Mouse (Mus musculus) MEL (cell line): ENCODE measurements at regions not wholly inside any gene's neighbourhood (a gene's known extent, or its start where the extent isn't known, plus 50 kb on each side); places are given as distances from the start of the nearest gene placed in this dataset.

Experiments
- DNase-seq: peaks from one replicate; pipeline ENCODE4 v3.0.0; 2011; ENCODE audit warnings: low read depth, low spot score
- H3K27ac ChIP-seq: 2 replicates; pipeline ENCODE4 v1.5.1; 2012; ENCODE audit warnings: low read depth, mild to moderate bottlenecking, control low read depth, low read length, moderate library complexity; ENCODE audit not compliant: control insufficient read depth
- H3K27me3 ChIP-seq, 2 experiments: fragments of 150-350 bp in 1 of 2; sonication (generic) in 1 of 2; 2 replicates each; pipeline ENCODE4 v1.6.1; 2012; ENCODE audit warnings: low read length in 2 of 2, mild to moderate bottlenecking in 2 of 2, improper control_type of control experiment in 1 of 2, moderate library complexity in 1 of 2; ENCODE audit not compliant: insufficient read depth in 2 of 2, control insufficient read depth in 1 of 2
- H3K36me3 ChIP-seq, 2 experiments: 2 replicates each; pipeline ENCODE4 v1.6.1; 2012 to 2014; ENCODE audit warnings: low read length in 2 of 2, improper control_type of control experiment in 1 of 2, inconsistent platforms in 1 of 2, mild to moderate bottlenecking in 1 of 2; ENCODE audit not compliant: insufficient read depth in 2 of 2, control insufficient read depth in 1 of 2
- H3K4me1 ChIP-seq, 2 experiments: fragments of 150-350 bp in 1 of 2; sonication (generic) in 1 of 2; 2 replicates each; pipeline ENCODE4 v1.6.1; 2012; ENCODE audit warnings: low read length in 2 of 2, improper control_type of control experiment in 1 of 2, mild to moderate bottlenecking in 1 of 2; ENCODE audit not compliant: insufficient read depth in 2 of 2, control insufficient read depth in 1 of 2
- H3K4me3 ChIP-seq, 2 experiments: fragments of 150-350 bp in 1 of 2; sonication (generic) in 1 of 2; 2 replicates each; pipeline ENCODE4 v1.5.1; 2012; ENCODE audit warnings: low read depth in 2 of 2, low read length in 2 of 2, mild to moderate bottlenecking in 2 of 2, moderate library complexity in 2 of 2, control low read depth in 1 of 2, improper control_type of control experiment in 1 of 2; ENCODE audit not compliant: control insufficient read depth in 1 of 2, insufficient read depth in 1 of 2
- H3K79me2 ChIP-seq: 2 replicates; pipeline ENCODE4 v1.6.1; 2012; ENCODE audit warnings: mild to moderate bottlenecking, low read length, moderate library complexity; ENCODE audit not compliant: control insufficient read depth, poor library complexity, insufficient read depth
- H3K9ac ChIP-seq: 2 replicates; pipeline ENCODE4 v1.6.1; 2012; ENCODE audit warnings: low read depth, mild to moderate bottlenecking, control low read depth, low read length, moderate library complexity; ENCODE audit not compliant: control insufficient read depth, poor library complexity, severe bottlenecking
- H3K9me3 ChIP-seq: fragments of 150-350 bp; sonication (generic); replicated peaks from 2 replicates; pipeline ENCODE4 v1.6.1; 2012; ENCODE audit warnings: mild to moderate bottlenecking, low read length, improper control_type of control experiment, moderate library complexity; ENCODE audit not compliant: insufficient read depth
- CHD2 ChIP-seq: IDR thresholded peaks from 2 replicates; pipeline ENCODE4 v1.6.1; 2011; ENCODE audit warnings: low read length, improper control_type of control experiment
- CTCF ChIP-seq, 3 experiments: IDR thresholded peaks in 2 of 3; conservative IDR thresholded peaks in 1 of 3; 2 replicates each; pipeline ENCODE4 v1.5.1; 2011 to 2012; ENCODE audit warnings: low read length in 3 of 3, low read depth in 2 of 3, mild to moderate bottlenecking in 2 of 3, improper control_type of control experiment in 1 of 3, inconsistent platforms in 1 of 3, mixed read lengths in 1 of 3, moderate library complexity in 1 of 3; ENCODE audit not compliant: control insufficient read depth in 1 of 3, insufficient read depth in 1 of 3, poor library complexity in 1 of 3, severe bottlenecking in 1 of 3
- E2F4 ChIP-seq: IDR thresholded peaks from 2 replicates; pipeline ENCODE4 v1.6.1; 2011; ENCODE audit warnings: low read depth, low read length, improper control_type of control experiment, borderline replicate concordance
- ELF1 ChIP-seq: IDR thresholded peaks from 2 replicates; pipeline ENCODE4 v1.6.1; 2014; ENCODE audit warnings: low read depth, mild to moderate bottlenecking, inconsistent platforms, low read length, improper control_type of control experiment, moderate library complexity
- EP300 ChIP-seq, 2 experiments: IDR thresholded peaks; 2 replicates each; pipeline ENCODE4 v1.6.1; 2011; ENCODE audit warnings: improper control_type of control experiment in 2 of 2, low read length in 2 of 2, low read depth in 1 of 2, mild to moderate bottlenecking in 1 of 2
- GATA1 ChIP-seq: IDR thresholded peaks from 2 replicates; pipeline ENCODE4 v1.6.1; 2011; ENCODE audit warnings: low read depth, low read length, improper control_type of control experiment
- HCFC1 ChIP-seq: IDR thresholded peaks from 2 replicates; pipeline ENCODE4 v1.6.1; 2012; ENCODE audit warnings: low read depth, mild to moderate bottlenecking, inconsistent platforms, low read length, improper control_type of control experiment, moderate library complexity
- JUND ChIP-seq: IDR thresholded peaks from 2 replicates; pipeline ENCODE4 v1.6.1; 2011; ENCODE audit warnings: low read depth, mild to moderate bottlenecking, improper control_type of control experiment, low read length
- MAFK ChIP-seq: IDR thresholded peaks from 2 replicates; pipeline ENCODE4 v1.6.1; 2011; ENCODE audit warnings: low read depth, mild to moderate bottlenecking, low read length, improper control_type of control experiment, borderline replicate concordance
- MXI1 ChIP-seq: IDR thresholded peaks from 2 replicates; pipeline ENCODE4 v1.6.1; 2011; ENCODE audit warnings: mild to moderate bottlenecking, low read depth, low read length, improper control_type of control experiment
- NELFE ChIP-seq: IDR thresholded peaks from 2 replicates; pipeline ENCODE4 v1.6.1; 2011; ENCODE audit warnings: low read depth, low read length, improper control_type of control experiment
- POLR2AphosphoS5 ChIP-seq: IDR thresholded peaks from 2 replicates; pipeline ENCODE4 v1.6.1; 2012; ENCODE audit warnings: low read depth, borderline replicate concordance, mild to moderate bottlenecking, inconsistent platforms, low read length, moderate library complexity, mixed read lengths
- RAD21 ChIP-seq: IDR thresholded peaks from 2 replicates; pipeline ENCODE4 v1.6.1; 2011; ENCODE audit warnings: mild to moderate bottlenecking, low read depth, low read length, improper control_type of control experiment
- RCOR1 ChIP-seq: IDR thresholded peaks from 2 replicates; pipeline ENCODE4 v1.6.1; 2012; ENCODE audit warnings: low read depth, mild to moderate bottlenecking, inconsistent platforms, low read length, improper control_type of control experiment
- SIN3A ChIP-seq: IDR thresholded peaks from 2 replicates; pipeline ENCODE4 v1.6.1; 2012; ENCODE audit warnings: low read length, improper control_type of control experiment, inconsistent platforms
- SMC3 ChIP-seq: IDR thresholded peaks from 2 replicates; pipeline ENCODE4 v1.6.1; 2011; ENCODE audit warnings: low read depth, low read length, improper control_type of control experiment
- USF1 ChIP-seq: IDR thresholded peaks from 2 replicates; pipeline ENCODE4 v1.6.1; 2014; ENCODE audit warnings: low read depth, mild to moderate bottlenecking, inconsistent platforms, low read length, improper control_type of control experiment, moderate library complexity
- USF2 ChIP-seq, 2 experiments: IDR thresholded peaks; 2 replicates each; pipeline ENCODE4 v1.6.1; 2011 to 2012; ENCODE audit warnings: improper control_type of control experiment in 2 of 2, low read length in 2 of 2, borderline replicate concordance in 1 of 2, inconsistent platforms in 1 of 2, low read depth in 1 of 2, mild to moderate bottlenecking in 1 of 2; ENCODE audit not compliant: insufficient read depth in 1 of 2
- ZKSCAN1 ChIP-seq: IDR thresholded peaks from 2 replicates; pipeline ENCODE4 v1.6.1; 2012; ENCODE audit warnings: low read depth, mild to moderate bottlenecking, inconsistent platforms, low read length, improper control_type of control experiment, moderate library complexity

DNA sequence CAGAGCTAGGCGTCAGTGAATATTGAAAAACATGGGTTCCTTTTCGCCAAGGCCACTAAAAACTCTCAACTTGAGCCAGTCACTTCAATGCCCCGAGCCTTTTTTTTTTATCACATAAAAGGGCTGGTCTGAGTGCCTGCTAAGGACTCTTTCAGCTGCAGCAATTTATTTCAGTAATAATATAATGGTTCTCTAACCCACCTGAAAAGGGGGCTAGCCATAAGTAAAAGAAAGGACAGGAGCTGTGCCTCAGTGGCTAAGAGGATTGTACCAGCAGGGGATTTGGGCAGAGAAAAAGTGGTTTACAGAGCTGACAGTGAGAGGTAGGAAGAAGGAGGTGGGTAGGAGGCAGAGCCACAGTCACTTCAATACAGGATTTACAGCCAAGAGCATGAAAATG is 409.0 kb downstream of the Rapgef2 start:
- DNase-seq: no peak
- TF ChIP-seq CTCF (IDR thresholded peaks at IDR 0.05 in 2 of 3, conservative IDR thresholded peaks at IDR 0.05 in 1 of 3; ENCODE audit: control insufficient read depth in 1 of 3, insufficient read depth in 1 of 3, low read depth in 2 of 3, low read length in 3 of 3, poor library complexity in 1 of 3, severe bottlenecking in 1 of 3): no peak
- no peak for TF ChIP-seq USF2 (IDR thresholded peaks at IDR 0.05; ENCODE audit: borderline replicate concordance in 1 of 2, insufficient read depth in 1 of 2, low read depth in 1 of 2, low read length in 2 of 2)
- no peak for TF ChIP-seq MAFK
- no peak for TF ChIP-seq USF1
- no peak for TF ChIP-seq GATA1
- TF ChIP-seq CHD2: no peak
- no peak for TF ChIP-seq RAD21
- no peak for TF ChIP-seq E2F4
- TF ChIP-seq JUND: no peak
- TF ChIP-seq NELFE: no peak
- no peak for TF ChIP-seq MXI1
- TF ChIP-seq, all 39 proteins: peak for 0
- Histone ChIP-seq H3K9me3 (no peaks in the 10 kb centered on the region), H3K4me1 (no peaks in the 10 kb centered on the region), H3K27ac (no peak overlapping the region), H3K79me2 (no peaks in the 10 kb centered on the region), H3K36me3 (no peaks in the 10 kb centered on the region), H3K4me3 (no peak overlapping the region), H3K9ac (no peak overlapping the region), H3K27me3 (no peaks in the 10 kb centered on the region; a peak in 1 of 4 replicates)

DNA sequence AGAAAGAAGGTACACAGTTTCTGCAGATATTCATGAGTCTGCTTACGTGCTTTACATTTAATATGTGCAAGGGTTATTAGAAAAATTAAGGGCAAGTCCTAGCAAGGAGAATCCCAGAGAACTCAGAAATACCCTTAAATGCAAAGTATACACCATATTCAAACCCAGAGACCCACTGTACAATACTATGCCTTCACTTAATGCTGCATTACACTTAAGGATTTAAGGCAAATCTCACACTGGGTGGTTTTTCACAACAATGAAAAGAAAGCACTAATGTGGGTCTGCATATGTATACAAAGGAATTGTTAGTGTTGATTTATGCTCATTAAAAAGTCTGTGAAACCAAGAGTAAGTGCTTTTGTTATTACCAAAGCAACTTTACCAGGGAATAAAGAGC is 419.4 kb downstream of the Rapgef2 start:
- no peak for DNase-seq
- H3K36me3 ChIP-seq: no peaks in the 10 kb centered on the region
- H3K79me2 ChIP-seq: no peaks in the 10 kb centered on the region
- TF ChIP-seq MAFK: no peak
- no peak for TF ChIP-seq CHD2
- no peak for TF ChIP-seq RCOR1
- no peak for TF ChIP-seq EP300 (IDR thresholded peaks at IDR 0.05; ENCODE audit: low read depth in 1 of 2, low read length in 2 of 2)
- no peak for TF ChIP-seq HCFC1
- TF ChIP-seq SIN3A: no peak
- TF ChIP-seq ZKSCAN1: no peak
- TF ChIP-seq POLR2AphosphoS5: no peak
- TF ChIP-seq ELF1: no peak
- no peak for TF ChIP-seq SMC3
- H3K27me3 ChIP-seq: peaks cover 0 to 6% of the 10 kb centered on the region in 2 experiments
- no peak overlapping the region for H3K9ac ChIP-seq
- no peak overlapping the region for H3K27ac ChIP-seq
- no peaks in the 10 kb centered on the region for H3K4me1 ChIP-seq
- H3K9me3 ChIP-seq: no peaks in the 10 kb centered on the region
- H3K4me3 ChIP-seq: no peak overlapping the region
